Mouse (Mus musculus) myocyte (in vitro differentiated cells): ENCODE measurements around the gene Noc4l. TPM values are rescaled to one million over a fixed set of nuclear protein-coding genes. Genes with fewer than 3 reads are reported as not detected.
A peak's percentile ranks its signal among the peaks of the same experiment; 100 is the strongest.

ENCODE experiments used
- H3K27me3 ChIP-seq: one replicate; pipeline ENCODE4 v1.6.1; 2011; ENCODE audit not compliant: control insufficient read depth, insufficient read depth, insufficient read length
- H3K36me3 ChIP-seq: one replicate; pipeline ENCODE4 v1.6.1; 2011; ENCODE audit not compliant: control insufficient read depth, insufficient read depth
- H3K4me2 ChIP-seq: one replicate; pipeline ENCODE4 v1.6.1; 2011; ENCODE audit warnings: low read depth, control low read depth
- H3K4me3 ChIP-seq: one replicate; pipeline ENCODE4 v1.5.1; 2011; ENCODE audit warnings: mild to moderate bottlenecking, control low read depth, moderate library complexity
- H3K79me2 ChIP-seq: one replicate; pipeline ENCODE4 v1.6.1; 2011; ENCODE audit not compliant: control insufficient read depth, insufficient read depth
- H3ac ChIP-seq: one replicate; pipeline ENCODE4 v1.6.1; 2011; ENCODE audit not compliant: control insufficient read depth, insufficient read length
- CEBPB ChIP-seq: IDR thresholded peaks from 2 replicates; pipeline ENCODE4 v1.6.1; 2011; ENCODE audit warnings: mild to moderate bottlenecking, moderate library complexity; ENCODE audit not compliant: poor library complexity, insufficient read depth, severe bottlenecking
- MAX ChIP-seq: IDR thresholded peaks from one replicate; pipeline ENCODE4 v1.6.1; 2011; ENCODE audit warnings: low read depth, mild to moderate bottlenecking, control low read depth
- MYOG ChIP-seq, 3 experiments: IDR thresholded peaks; one replicate each; pipeline ENCODE4 v1.6.1; 2011; ENCODE audit warnings: control low read depth in 2 of 3, low read depth in 2 of 3, mild to moderate bottlenecking in 2 of 3; ENCODE audit not compliant: insufficient read length in 2 of 3, control insufficient read depth in 1 of 3, insufficient read depth in 1 of 3
- POLR2A ChIP-seq: IDR thresholded peaks from one replicate; pipeline ENCODE4 v1.6.1; 2011; ENCODE audit warnings: low read depth, mild to moderate bottlenecking, control low read depth, moderate library complexity; ENCODE audit not compliant: insufficient read length
- SRF ChIP-seq: IDR thresholded peaks from one replicate; pipeline ENCODE4 v1.6.1; 2011; ENCODE audit warnings: low read depth; ENCODE audit not compliant: control insufficient read depth, insufficient read length
- polyA plus RNA-seq: library from polyadenylated mRNA; unstranded; fragments of >200 nt; fragmentation: generic; extraction: Trizol; gene quantifications from one replicate; pipeline ENCODE4 v1.2.1, GENCODE M21; 2012; ENCODE audit warnings: missing spikeins

Gene Noc4l
- polyA plus RNA-seq, 1 experiment, result 42.5 TPM

DNA sequence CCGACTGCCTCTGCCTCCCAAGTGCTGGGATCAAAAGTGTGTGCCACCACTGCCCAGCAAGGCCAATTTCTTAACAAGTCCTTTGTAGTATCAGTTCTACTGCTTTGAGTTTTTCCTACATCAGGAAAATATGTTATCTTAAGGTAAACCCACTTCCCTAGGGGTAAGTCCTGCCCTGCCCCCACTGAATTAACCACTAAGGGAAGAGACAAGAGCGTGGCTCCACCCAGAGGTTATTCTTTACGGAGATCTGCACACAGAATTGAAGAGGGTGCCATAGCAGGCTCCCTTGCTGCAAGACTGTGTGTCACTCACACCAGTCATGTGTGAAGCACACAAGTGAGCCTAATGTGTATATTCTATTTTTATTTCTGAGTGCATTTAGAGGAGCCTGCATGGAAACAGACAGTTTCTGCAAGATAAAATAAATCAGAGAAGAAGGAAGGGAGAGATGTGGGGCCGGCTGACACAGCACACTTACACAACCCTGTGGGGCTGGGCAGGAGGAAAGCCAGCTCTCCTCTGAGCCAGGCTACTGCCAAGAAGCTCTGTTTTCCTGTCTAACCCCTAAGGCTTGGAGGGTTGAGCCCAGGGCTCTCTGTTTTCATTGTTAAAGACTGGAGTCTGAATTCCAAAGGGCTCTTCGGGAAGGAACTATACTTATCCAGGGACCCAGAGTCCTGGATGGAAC lies 47.5 kb downstream of the Noc4l start:
- no peak for TF ChIP-seq MAX
- no peak for TF ChIP-seq POLR2A
- Histone ChIP-seq H3K27me3 (no peaks in the 10 kb centered on the region), H3K4me2 (no peak overlapping the region), H3ac (no peak overlapping the region), H3K4me3 (no peak overlapping the region), H3K79me2 (no peaks in the 10 kb centered on the region), H3K36me3 (no peaks in the 10 kb centered on the region)

DNA sequence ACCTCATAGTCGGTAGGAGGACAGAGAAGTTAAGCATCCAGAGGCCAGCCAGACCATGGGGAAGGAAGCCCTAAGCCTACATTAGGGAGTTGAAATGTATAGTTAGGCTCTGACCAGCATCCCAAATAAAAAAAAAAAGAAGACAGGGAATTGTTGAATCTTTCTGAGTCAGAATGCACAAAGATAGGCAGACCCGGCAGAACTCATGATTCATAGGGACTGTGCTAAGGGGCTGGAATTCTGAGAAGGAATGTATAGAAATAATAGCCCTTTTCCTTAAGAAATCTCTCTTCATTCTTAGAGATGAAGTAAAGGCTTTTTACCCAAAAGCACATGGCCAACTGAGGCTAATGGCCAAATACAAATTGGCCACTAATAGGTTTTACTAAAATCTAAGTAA lies 48.9 kb downstream of the Noc4l start:
- no peak for TF ChIP-seq SRF
- Histone ChIP-seq H3ac (no peak overlapping the region), H3K36me3 (no peaks in the 10 kb centered on the region), H3K27me3 (no peaks in the 10 kb centered on the region), H3K4me3 (no peak overlapping the region), H3K4me2 (no peak overlapping the region), H3K79me2 (no peaks in the 10 kb centered on the region)

DNA sequence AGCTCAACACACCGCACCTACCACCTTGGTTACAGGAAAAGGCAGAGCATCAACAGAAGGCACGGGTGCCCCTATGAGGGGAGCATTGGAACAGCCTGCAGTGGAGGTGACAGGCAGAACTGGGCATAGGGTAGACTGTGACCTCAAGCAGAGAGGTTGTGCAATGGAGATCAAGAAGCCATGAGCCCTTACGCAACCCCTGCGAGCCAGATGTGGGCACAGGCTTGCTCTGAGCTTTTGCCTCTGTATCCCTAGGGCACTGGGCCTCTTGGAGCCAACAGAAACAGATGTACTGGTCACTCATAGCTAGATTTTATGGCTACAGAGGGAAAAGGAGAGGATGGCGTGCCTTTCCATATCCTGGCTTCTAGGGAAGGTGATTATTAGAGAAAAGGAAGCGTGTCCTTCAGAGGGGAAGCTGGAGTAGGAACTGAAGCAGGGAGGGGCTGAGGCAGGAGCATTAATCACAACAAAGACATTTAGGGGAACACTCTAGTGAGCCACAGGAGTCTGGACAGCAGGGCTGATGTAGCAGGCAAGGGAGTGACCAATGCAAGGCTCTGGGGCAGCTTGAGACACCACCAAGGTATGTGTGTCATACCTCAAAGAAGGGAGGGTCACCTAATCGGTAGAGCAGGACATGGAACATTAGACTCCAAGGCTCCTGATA lies 50.1 kb downstream of the Noc4l start:
- Histone ChIP-seq H3K36me3 (no peaks in the 10 kb centered on the region), H3K4me2 (no peak overlapping the region), H3K4me3 (no peak overlapping the region), H3ac (no peak overlapping the region), H3K27me3 (peaks cover 7% of the 10 kb centered on the region), H3K79me2 (no peaks in the 10 kb centered on the region)
- no peak for TF ChIP-seq MYOG (IDR thresholded peaks at IDR 0.05; ENCODE audit: control insufficient read depth in 1 of 3, insufficient read depth in 1 of 3, insufficient read length in 2 of 3, low read depth in 2 of 3)
- peak; percentile 94 for TF ChIP-seq CEBPB

Other genes with a start within 250 kb of the Noc4l start
- 19.0 TPM for gene Fbrsl1, start 204.9 kb downstream of the Noc4l start, polyA plus RNA-seq
- gene Galnt9, start 109.1 kb downstream of the Noc4l start, polyA plus RNA-seq, result 0.11 TPM
- gene Ddx51, start within 50 bp of the Noc4l start, polyA plus RNA-seq, result 13.9 TPM
- gene Ep400, start 117.3 kb upstream of the Noc4l start, polyA plus RNA-seq, result 22.0 TPM
- 37.1 TPM for gene Pus1, start 127.2 kb upstream of the Noc4l start, polyA plus RNA-seq
- gene Ulk1, start 156.7 kb upstream of the Noc4l start, polyA plus RNA-seq, result 23.9 TPM
- gene Hscb, start 186.4 kb upstream of the Noc4l start, polyA plus RNA-seq, result 24.2 TPM
- 6.2 TPM for gene Chek2, start 186.6 kb upstream of the Noc4l start, polyA plus RNA-seq
- 8.5 TPM for gene Ttc28, start 226.4 kb upstream of the Noc4l start, polyA plus RNA-seq